ENCODE assay signal across 13 mouse cellular contexts in genomic region chr1:170548192-170548795, GRCm38 (mm10). TPM values are rescaled to one million over a fixed set of nuclear protein-coding genes. Genes with fewer than 3 reads are reported as not detected.
DNase-seq lines count a peak whose midpoint lies in the region; ATAC-seq lines count a peak whose summit lies in the region.
"Had no signal": no experiment of that assay in that cellular context is flagged by ENCODE, and none has a peak within 500 bp of the region (broad histone marks: within the 10 kb centered on the region; RNA-seq: fewer than 3 reads in every experiment).

No protein-coding gene starts in this region.

- H3K9me3 ChIP-seq in embryonic facial prominence, embryonic 15.5 days (replicated peaks) = no peaks in the 10 kb centered on the region
- H3K9me3 ChIP-seq: embryonic facial prominence, embryonic 12.5 days; heart, embryonic 15.5 days; neural tube, embryonic 13.5 days had no signal

- peaks cover 10% of the 10 kb centered on the region for H3K4me1 ChIP-seq in embryonic facial prominence, embryonic 15.5 days

- no peak overlapping the region for H3K9ac ChIP-seq in embryonic facial prominence, embryonic 15.5 days
- H3K9ac ChIP-seq: embryonic facial prominence, embryonic 12.5 days; heart, embryonic 15.5 days; hindbrain, embryonic 14.5 days; lung, embryonic 14.5 days; neural tube, embryonic 13.5 days had no signal

- H3K27ac ChIP-seq in embryonic facial prominence, embryonic 15.5 days (replicated peaks) = peak overlapping the region; percentile 44; the same call in 1 of the 2 replicates
- H3K27ac ChIP-seq: embryonic facial prominence, embryonic 12.5 days; heart, embryonic 15.5 days; hindbrain, embryonic 14.5 days; neural tube, embryonic 13.5 days had no signal

- no peak for DNase-seq in frontal cortex, postnatal 10 days (ENCODE audit: low spot score in 2 of 2)
- DNase-seq in left cerebral cortex, postnatal 25 days (ENCODE audit: low spot score in 2 of 2) = peak; percentile 39 to 70
- DNase-seq in left cerebral cortex, postnatal 4 days = no peak
- DNase-seq in left cerebral cortex, postnatal 36 days (ENCODE audit: low spot score in 2 of 2) = peak; percentile 38 to 39
- no peak for DNase-seq in adrenal gland, adult 2 months
- no peak for DNase-seq in liver

- H3K27me3 ChIP-seq in embryonic facial prominence, embryonic 15.5 days = no peaks in the 10 kb centered on the region
- H3K27me3 ChIP-seq: embryonic facial prominence, embryonic 12.5 days; heart, embryonic 15.5 days; neural tube, embryonic 13.5 days had no signal

- 86% methylated on average over 14 of the region's 14 CpGs for WGBS in embryonic facial prominence, embryonic 15.5 days

- intact Hi-C loops in left cerebral cortex, postnatal 25 days (cut with DNase I) = no loop called here
- intact Hi-C loops in left cerebral cortex, postnatal 4 days (cut with DNase I) = no loop called here
- intact Hi-C loops in left cerebral cortex, postnatal 36 days (cut with DNase I) = no loop called here

- no peak overlapping the region for H3K4me3 ChIP-seq in embryonic facial prominence, embryonic 15.5 days (replicated peaks)
- H3K4me3 ChIP-seq: embryonic facial prominence, embryonic 12.5 days; heart, embryonic 15.5 days; neural tube, embryonic 13.5 days had no signal

- no peaks in the 10 kb centered on the region for H3K36me3 ChIP-seq in embryonic facial prominence, embryonic 15.5 days
- H3K36me3 ChIP-seq: embryonic facial prominence, embryonic 12.5 days; heart, embryonic 15.5 days; neural tube, embryonic 13.5 days had no signal

- H3K4me2 ChIP-seq in embryonic facial prominence, embryonic 15.5 days (replicated peaks) = no peak overlapping the region
- H3K4me2 ChIP-seq: embryonic facial prominence, embryonic 12.5 days; hindbrain, embryonic 14.5 days; neural tube, embryonic 13.5 days had no signal

- peak; percentile 49 for ATAC-seq in frontal cortex, adult (ENCODE audit: low TSS enrichment)
- no peak for ATAC-seq in embryonic facial prominence, embryonic 15.5 days (ENCODE audit: insufficient number of reproducible peaks, low FRiP score, low TSS enrichment, low read depth)

RNA-seq across cellular contexts. Expression of gene Nos1ap, which starts 41.4 kb away (rescaled TPM):
- 100 to 1,000 TPM; 170 to 172 TPM for total RNA-seq in left cerebral cortex, postnatal 25 days (2021)
- 10 to 100 TPM; 41.0 to 46.4 TPM for total RNA-seq in left cerebral cortex, postnatal 4 days (2021)
- 10.8 and 13.1 TPM in 2 replicates for polyA plus RNA-seq in embryonic facial prominence, embryonic 15.5 days (2015; fragmentation: Nextera tagmentation; extraction: Ambion mirVana)
- total RNA-seq in left cerebral cortex, postnatal 36 days (2021) = 100 to 1,000 TPM; 190 to 195 TPM
- 10 to 100 TPM; 22.0 to 24.1 TPM for total RNA-seq in adrenal gland, adult 2 months (2021)
- polyA plus RNA-seq in adrenal gland, adult 2 months (2012; rRNA removed) = 44.8 and 49.3 TPM in 2 replicates

Comparison
In these comparisons a context has a peak if more than half of its experiments do, and no peak if none do; other contexts are left out.
1. DNase-seq: peak in left cerebral cortex, postnatal 25 days (2 of 2) and left cerebral cortex, postnatal 36 days (2 of 2); none in frontal cortex, postnatal 10 days (0 of 2), left cerebral cortex, postnatal 4 days (single experiment), adrenal gland, adult 2 months (single experiment) and liver (single experiment).